Comparison of ENCODE assay signal across 8 mouse cellular contexts in the genomic region with DNA sequence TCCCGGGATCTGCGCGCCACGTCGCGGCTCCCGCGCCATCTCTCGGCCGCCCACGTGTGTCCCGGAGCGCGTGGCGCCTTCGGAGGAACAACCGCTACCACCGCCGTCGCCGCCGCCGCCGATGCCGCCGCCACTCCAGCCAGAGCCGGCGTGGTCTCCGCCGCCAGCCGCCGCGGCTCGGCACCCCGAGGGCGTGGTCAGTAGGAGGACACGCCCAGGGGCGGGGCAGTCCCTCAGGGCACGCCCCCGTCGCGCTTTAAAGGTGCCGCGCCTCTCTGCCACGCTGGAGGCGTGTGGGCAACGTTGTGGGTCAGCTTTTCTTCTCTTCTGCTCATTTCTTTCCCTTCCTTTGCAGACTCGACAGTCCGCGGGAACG. TPM values are rescaled to one million over a fixed set of nuclear protein-coding genes. Genes with fewer than 3 reads are reported as not detected.
A peak's percentile ranks its signal among the peaks of the same experiment; 100 is the strongest.
DNase-seq lines count a peak whose midpoint lies in the region; ATAC-seq lines count a peak whose summit lies in the region.

A gene (minus strand): TSS at position 152 of the 376 bp plus-strand sequence.

- H3K9ac ChIP-seq in intestine, embryonic 15.5 days: peak within 1 kb of the TSS; percentile 49

- no peak within 1 kb of the TSS for H3K27ac ChIP-seq in intestine, embryonic 15.5 days

- 0 out of 2 replicates have a peak, but pooled peaks cover under 1% of the 10 kb centered on the region for H3K9me3 ChIP-seq in intestine, embryonic 15.5 days

- H3K27me3 ChIP-seq in intestine, embryonic 15.5 days (replicated peaks): peaks cover 21% of the 10 kb centered on the region

- intact Hi-C loops in left cerebral cortex, postnatal 10 days (cut with DNase I): no loop called here

- WGBS in intestine, embryonic 15.5 days: under 1% methylated on average over 50 of the region's 51 CpGs

- peaks cover 19% of the 10 kb centered on the region for H3K4me1 ChIP-seq in intestine, embryonic 15.5 days (replicated peaks)

- DNase-seq in adrenal gland, adult 2 months: peak; percentile 93
- DNase-seq in embryo, embryonic 9.5 days (ENCODE audit: extremely low spot score): peak; percentile 88
- DNase-seq in gastrocnemius, postnatal 4 days (ENCODE audit: low spot score in 2 of 2): peak; percentile 81 to 83
- DNase-seq in left cerebral cortex, postnatal 10 days (ENCODE audit: extremely low spot score in 1 of 2, low spot score in 2 of 2): peak; percentile 80 to 90
- peak; percentile 93 for DNase-seq in right cerebral cortex, postnatal 10 days (ENCODE audit: low spot score in 2 of 2)
- peak; percentile 85 for DNase-seq in urinary bladder, postnatal 14 days (ENCODE audit: low spot score)

- 0 out of 2 replicates have a peak, but pooled peaks cover 1% of the 10 kb centered on the region for H3K36me3 ChIP-seq in intestine, embryonic 15.5 days

- peak; percentile 97 for ATAC-seq in intestine, embryonic 15.5 days
- peak; percentile 94 for ATAC-seq in megakaryocyte progenitor cell, adult 5-6 weeks (replicated peaks; ENCODE audit: poor library complexity)

- peak within 1 kb of the TSS; percentile 100 for H3K4me2 ChIP-seq in intestine, embryonic 15.5 days (replicated peaks)

- peak within 1 kb of the TSS; percentile 61 for H3K4me3 ChIP-seq in intestine, embryonic 15.5 days (replicated peaks)

RNA-seq across cellular contexts. Expression of the gene that starts here (rescaled TPM):
- 10 to 100 TPM in 1 of 2 experiments, 1 to 10 TPM in 1; 2.0 to 10.6 TPM for total RNA-seq in adrenal gland, adult 2 months (2021)
- 9.6 and 14.0 TPM in 2 replicates for polyA plus RNA-seq in adrenal gland, adult 2 months (2012; rRNA removed)
- 10 to 100 TPM; 16.0 to 20.2 TPM for total RNA-seq in gastrocnemius, postnatal 4 days (2021)
- 0.87 and 0.88 TPM in 2 replicates for polyA plus RNA-seq in intestine, embryonic 15.5 days (2015; fragmentation: Nextera tagmentation; extraction: Ambion mirVana)
- total RNA-seq in left cerebral cortex, postnatal 10 days (2021): 1 to 10 TPM; 8.8 to 9.0 TPM
- 0.42 and 0.59 TPM in 2 replicates for total RNA-seq in megakaryocyte progenitor cell, adult 5-6 weeks (2015)
- total RNA-seq in megakaryocyte progenitor cell, adult 5-6 weeks (2017): 0.12 and 0.14 TPM in 2 replicates

Comparison
In these comparisons a context has a peak if more than half of its experiments do, and no peak if none do; other contexts are left out.
1. Peak in ATAC-seq, H3K4me3 ChIP-seq, H3K9ac ChIP-seq and H3K4me2 ChIP-seq in intestine, embryonic 15.5 days; RNA of the gene not detected or under 1 TPM.
2. Peak in ATAC-seq in megakaryocyte progenitor cell, adult 5-6 weeks; RNA of the gene not detected or under 1 TPM.